Mouse (Mus musculus): ENCODE results near the gene Frmd4b.

Frmd4b gene

GRCm38 (mm10) chr6:97239360-97239759, 378.0 kb downstream of the Frmd4b start:
- DNase-seq, result no peak
